8 mouse cellular contexts compared by ENCODE assay signal in the genomic region with DNA sequence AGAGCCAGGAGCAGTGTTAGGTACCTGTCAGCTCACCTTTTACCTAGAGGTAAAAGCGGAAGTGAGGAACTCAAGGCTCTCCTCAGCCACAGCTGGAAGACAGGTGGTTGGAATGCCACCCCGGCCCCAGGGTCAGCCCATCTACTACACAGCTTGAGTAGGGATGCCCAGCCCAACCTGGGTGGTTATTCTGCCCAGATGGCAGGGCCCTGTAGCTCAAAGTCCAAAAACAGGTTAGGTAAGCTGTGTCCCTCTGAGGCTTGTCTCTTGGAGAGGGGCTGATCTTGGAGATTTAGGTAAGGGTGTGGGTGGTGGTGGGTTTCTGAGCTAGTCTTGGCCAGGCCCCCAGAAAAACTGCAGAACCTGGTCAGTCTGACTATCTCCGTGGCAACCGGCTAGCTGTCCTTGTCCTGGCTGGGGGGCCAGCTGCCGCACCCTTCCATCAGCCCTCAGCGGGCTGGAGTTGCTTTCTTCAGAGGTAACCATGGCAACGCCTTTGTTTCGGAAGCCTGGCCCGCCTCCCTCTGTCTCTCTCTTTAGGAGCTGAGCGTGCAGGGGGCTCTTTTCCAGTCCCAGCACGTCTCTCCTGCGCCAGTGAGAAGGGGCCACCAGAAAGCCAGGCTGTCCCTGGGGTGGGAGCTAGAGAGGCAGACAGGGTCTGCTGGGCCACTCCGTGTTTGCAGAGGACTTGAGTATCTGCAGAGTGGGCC. TPM values are rescaled to one million over a fixed set of nuclear protein-coding genes. Genes with fewer than 3 reads are reported as not detected.
A peak's percentile ranks its signal among the peaks of the same experiment; 100 is the strongest.
DNase-seq lines count a peak whose midpoint lies in the region; ATAC-seq lines count a peak whose summit lies in the region.

No protein-coding gene starts in this region.

- 9% methylated on average over 13 of the region's 13 CpGs for WGBS in forebrain, embryonic 14.5 days
- 9% methylated on average over 13 of the region's 13 CpGs for WGBS in intestine, embryonic 15.5 days

- peaks cover 46% of the 10 kb centered on the region for H3K4me1 ChIP-seq in forebrain, embryonic 14.5 days (ENCODE audit: control insufficient read depth, insufficient read depth, low read length)
- H3K4me1 ChIP-seq in intestine, embryonic 15.5 days (replicated peaks), result peaks cover 21% of the 10 kb centered on the region

- peak overlapping the region; percentile 46; the same call in 1 of the 2 replicates for H3K9ac ChIP-seq in forebrain, embryonic 14.5 days (ENCODE audit: low read length)
- H3K9ac ChIP-seq in intestine, embryonic 15.5 days, result no peak overlapping the region

- ATAC-seq in forebrain, embryonic 14.5 days, result peak; percentile 40
- ATAC-seq in intestine, embryonic 15.5 days, result no peak

- DNase-seq in layer of hippocampus, postnatal 14 days (ENCODE audit: low spot score in 2 of 2), result peak; percentile 43 to 61
- no peak for DNase-seq in layer of hippocampus, adult 11-12 months (ENCODE audit: low spot score)
- peak; percentile 59 for DNase-seq in brain, embryonic 18.5 days (ENCODE audit: low read depth, low spot score)
- DNase-seq in forebrain, embryonic 14.5 days (ENCODE audit: low spot score), result peak; percentile 93
- DNase-seq in lung, postnatal 36 days, result peak; percentile 38
- DNase-seq in splenic B cell, adult 2 months (ENCODE audit: low read depth, low spot score), result peak; percentile 24
- no peak for DNase-seq in ovary, postnatal 10 days (ENCODE audit: low spot score)

- H3K9me3 ChIP-seq in forebrain, embryonic 14.5 days (replicated peaks; ENCODE audit: control insufficient read depth, low read length), result no peaks in the 10 kb centered on the region
- H3K9me3 ChIP-seq in intestine, embryonic 15.5 days, result no peaks in the 10 kb centered on the region

- peak overlapping the region; percentile 84 for H3K27ac ChIP-seq in forebrain, embryonic 14.5 days (ENCODE audit: low read depth, low read length)
- 0 out of 2 replicates have a peak overlapping the region, but pooled peaks have one; percentile 71 for H3K27ac ChIP-seq in intestine, embryonic 15.5 days

- H3K4me3 ChIP-seq in forebrain, embryonic 14.5 days (ENCODE audit: low read depth, low read length), result 0 out of 2 replicates have a peak overlapping the region, but pooled peaks have one; percentile 11
- no peak overlapping the region for H3K4me3 ChIP-seq in intestine, embryonic 15.5 days (replicated peaks)

- H3K27me3 ChIP-seq in forebrain, embryonic 14.5 days (replicated peaks; ENCODE audit: control insufficient read depth, insufficient read depth, low read length), result no peaks in the 10 kb centered on the region
- H3K27me3 ChIP-seq in intestine, embryonic 15.5 days (replicated peaks), result no peaks in the 10 kb centered on the region
- H3K27me3 ChIP-seq in splenic B cell, adult 2 months (ENCODE audit: control insufficient read depth, insufficient read depth, low read length, poor library complexity, severe bottlenecking), result no peaks in the 10 kb centered on the region

- peak overlapping the region; percentile 66 for H3K4me2 ChIP-seq in forebrain, embryonic 14.5 days (ENCODE audit: low read length)
- peak overlapping the region; percentile 88 for H3K4me2 ChIP-seq in intestine, embryonic 15.5 days (replicated peaks)

- H3K36me3 ChIP-seq in forebrain, embryonic 14.5 days (ENCODE audit: control insufficient read depth, insufficient read depth, low read length), result no peaks in the 10 kb centered on the region
- H3K36me3 ChIP-seq in intestine, embryonic 15.5 days, result no peaks in the 10 kb centered on the region
- no peaks in the 10 kb centered on the region for H3K36me3 ChIP-seq in splenic B cell, adult 2 months (ENCODE audit: control insufficient read depth, insufficient read depth, low read length, poor library complexity, severe bottlenecking)

RNA-seq across cellular contexts. Expression of gene Osbpl2, which starts 1.5 kb away (rescaled TPM):
- 10 to 100 TPM; 52.0 to 53.5 TPM for total RNA-seq in layer of hippocampus, postnatal 14 days (2021)
- 59.9 and 66.0 TPM in 2 replicates for polyA plus RNA-seq in forebrain, embryonic 14.5 days (2014; fragmentation: Nextera tagmentation; extraction: Ambion mirVana)
- 29.6 and 32.8 TPM in 2 replicates for polyA plus RNA-seq in intestine, embryonic 15.5 days (2015; fragmentation: Nextera tagmentation; extraction: Ambion mirVana)

RNA-seq across cellular contexts. Expression of gene Hrh3, which starts 13.4 kb away (rescaled TPM):
- 10 to 100 TPM; 24.8 to 33.6 TPM for total RNA-seq in layer of hippocampus, postnatal 14 days (2021)
- 2.1 and 2.2 TPM in 2 replicates for polyA plus RNA-seq in forebrain, embryonic 14.5 days (2014; fragmentation: Nextera tagmentation; extraction: Ambion mirVana)
- polyA plus RNA-seq in intestine, embryonic 15.5 days (2015; fragmentation: Nextera tagmentation; extraction: Ambion mirVana), result 0.08 TPM in 1 of 2 replicates, not detected in the other

RNA-seq across cellular contexts. Expression of gene Mtg2, which starts 47.3 kb away (rescaled TPM):
- total RNA-seq in layer of hippocampus, postnatal 14 days (2021), result 10 to 100 TPM; 15.7 to 16.3 TPM
- polyA plus RNA-seq in forebrain, embryonic 14.5 days (2014; fragmentation: Nextera tagmentation; extraction: Ambion mirVana), result 32.4 and 34.3 TPM in 2 replicates
- polyA plus RNA-seq in intestine, embryonic 15.5 days (2015; fragmentation: Nextera tagmentation; extraction: Ambion mirVana), result 24.9 and 28.2 TPM in 2 replicates

RNA-seq across cellular contexts. Expression of gene Adrm1, which starts 53.6 kb away (rescaled TPM):
- total RNA-seq in layer of hippocampus, postnatal 14 days (2021), result 100 to 1,000 TPM in 1 of 2 experiments, 10 to 100 TPM in 1; 98.4 to 104 TPM
- 147 and 149 TPM in 2 replicates for polyA plus RNA-seq in forebrain, embryonic 14.5 days (2014; fragmentation: Nextera tagmentation; extraction: Ambion mirVana)
- polyA plus RNA-seq in intestine, embryonic 15.5 days (2015; fragmentation: Nextera tagmentation; extraction: Ambion mirVana), result 172 TPM in 2 replicates

Comparison
In these comparisons a context has a peak if more than half of its experiments do, and no peak if none do; other contexts are left out.
1. DNase-seq: peak in layer of hippocampus, postnatal 14 days (2 of 2), brain, embryonic 18.5 days (single experiment), forebrain, embryonic 14.5 days (single experiment), lung, postnatal 36 days (single experiment) and splenic B cell, adult 2 months (single experiment); none in layer of hippocampus, adult 11-12 months (single experiment) and ovary, postnatal 10 days (single experiment).